Mouse (Mus musculus) thymus, postnatal 10 days (tissue): ENCODE measurements at regions not wholly inside any gene's neighbourhood (a gene's known extent, or its start where the extent isn't known, plus 50 kb on each side); places are given as distances from the start of the nearest gene placed in this dataset.

Source experiments
- DNase-seq, 2 experiments: peaks; one replicate each; pipeline ENCODE4 v3.0.0; 2021; ENCODE audit warnings: low spot score in 2 of 2

GRCm38 (mm10) chr10:92237881-92238280 is 484.3 kb downstream of the Nedd1 start:
- no peak for DNase-seq

GRCm38 (mm10) chr10:92232081-92232480 is 490.1 kb downstream of the Nedd1 start:
- no peak for DNase-seq

GRCm38 (mm10) chr10:92225818-92226217 is 496.4 kb downstream of the Nedd1 start:
- DNase-seq: no peak

- no peak for DNase-seq
Observed at GRCm38 (mm10) chr10:92225071-92225470, 497.1 kb downstream of the Nedd1 start.

GRCm38 (mm10) chr10:92219310-92219709 is 502.9 kb downstream of the Nedd1 start:
- DNase-seq: no peak

- no peak for DNase-seq
Observed at GRCm38 (mm10) chr10:92170856-92171255, 551.4 kb downstream of the Nedd1 start.

- no peak for DNase-seq
Observed at GRCm38 (mm10) chr10:92166057-92166456, 556.2 kb downstream of the Nedd1 start.

- DNase-seq: no peak
Observed at GRCm38 (mm10) chr10:92164991-92165390, 557.2 kb downstream of the Nedd1 start.

- no peak for DNase-seq
Observed at GRCm38 (mm10) chr10:92164648-92164960, 557.6 kb downstream of the Nedd1 start.

GRCm38 (mm10) chr10:92163851-92164647 is 558.2 kb downstream of the Nedd1 start:
- DNase-seq: no peak

GRCm38 (mm10) chr10:92163071-92163504 is 559.1 kb downstream of the Nedd1 start:
- no peak for DNase-seq

GRCm38 (mm10) chr10:92162473-92163011 is 559.7 kb downstream of the Nedd1 start:
- no peak for DNase-seq

GRCm38 (mm10) chr10:92161501-92161900 is 560.7 kb downstream of the Nedd1 start:
- DNase-seq: no peak

- no peak for DNase-seq
Observed at GRCm38 (mm10) chr10:92146263-92146662, 576.0 kb downstream of the Nedd1 start.

- DNase-seq: no peak
Observed at GRCm38 (mm10) chr10:92135521-92135920, 586.7 kb downstream of the Nedd1 start.

- no peak for DNase-seq
Observed at GRCm38 (mm10) chr10:92112790-92113189, 609.4 kb downstream of the Nedd1 start.

- DNase-seq: no peak
Observed at GRCm38 (mm10) chr10:92106331-92106730, 615.9 kb downstream of the Nedd1 start.

GRCm38 (mm10) chr10:92103887-92104286 is 618.3 kb downstream of the Nedd1 start:
- DNase-seq: no peak

- DNase-seq: no peak
Observed at GRCm38 (mm10) chr10:92102755-92103154, 619.5 kb downstream of the Nedd1 start.

- DNase-seq: no peak
Observed at GRCm38 (mm10) chr10:92097562-92097961, 624.7 kb downstream of the Nedd1 start.

GRCm38 (mm10) chr10:92097081-92097480 is 625.1 kb downstream of the Nedd1 start:
- DNase-seq: no peak

- no peak for DNase-seq
Observed at GRCm38 (mm10) chr10:92091480-92092395, 630.5 kb downstream of the Nedd1 start.

- no peak for DNase-seq
Observed at GRCm38 (mm10) chr10:92082111-92082510, 640.1 kb downstream of the Nedd1 start.
